Mouse (Mus musculus) thymus, postnatal 0 days (tissue): ENCODE data around the gene Loxl1. TPM values are rescaled to one million over a fixed set of nuclear protein-coding genes. Genes with fewer than 3 reads are reported as not detected.

Experiments used
- DNase-seq: peaks from one replicate; pipeline ENCODE4 v3.0.0-alpha.2; 2015; ENCODE audit warnings: low spot score
- polyA plus RNA-seq: library from polyadenylated mRNA; unstranded; fragments of >200 nt; fragmentation: Nextera tagmentation; extraction: Ambion mirVana; gene quantifications from 2 replicates; pipeline ENCODE4 v1.2.1, GENCODE M21; 2015

Loxl1 gene
- 4.3 and 4.7 TPM in 2 replicates for polyA plus RNA-seq

GRCm38 (mm10) chr9:58312944-58313359, at the start of gene Loxl1:
Gene Loxl1 (minus strand): TSS chr9:58313186.
- no peak for DNase-seq

- DNase-seq, result no peak
Measured at GRCm38 (mm10) chr9:58361956-58362355, 49.0 kb upstream of the Loxl1 start.

DNA sequence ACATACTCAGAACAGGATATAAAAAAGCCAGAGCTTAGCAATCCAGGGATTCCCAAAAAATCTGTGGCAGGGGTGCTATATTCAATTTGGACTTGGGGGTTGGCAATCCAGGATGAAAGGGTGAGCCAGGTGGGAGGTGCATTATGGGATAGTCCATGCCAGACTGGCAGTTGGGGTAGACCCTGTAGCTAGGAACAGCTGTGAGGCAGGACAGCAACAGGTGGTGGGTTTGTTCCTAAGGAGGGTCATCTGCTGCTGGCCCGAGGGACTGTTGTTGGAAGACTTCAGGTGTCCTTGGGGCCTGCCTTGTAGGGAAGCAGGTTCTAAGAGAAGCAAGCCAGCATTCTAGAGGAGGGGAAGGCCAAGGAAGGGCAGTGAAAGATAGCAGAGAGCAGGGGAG, 48.4 kb upstream of the Loxl1 start:
- no peak for DNase-seq

DNA sequence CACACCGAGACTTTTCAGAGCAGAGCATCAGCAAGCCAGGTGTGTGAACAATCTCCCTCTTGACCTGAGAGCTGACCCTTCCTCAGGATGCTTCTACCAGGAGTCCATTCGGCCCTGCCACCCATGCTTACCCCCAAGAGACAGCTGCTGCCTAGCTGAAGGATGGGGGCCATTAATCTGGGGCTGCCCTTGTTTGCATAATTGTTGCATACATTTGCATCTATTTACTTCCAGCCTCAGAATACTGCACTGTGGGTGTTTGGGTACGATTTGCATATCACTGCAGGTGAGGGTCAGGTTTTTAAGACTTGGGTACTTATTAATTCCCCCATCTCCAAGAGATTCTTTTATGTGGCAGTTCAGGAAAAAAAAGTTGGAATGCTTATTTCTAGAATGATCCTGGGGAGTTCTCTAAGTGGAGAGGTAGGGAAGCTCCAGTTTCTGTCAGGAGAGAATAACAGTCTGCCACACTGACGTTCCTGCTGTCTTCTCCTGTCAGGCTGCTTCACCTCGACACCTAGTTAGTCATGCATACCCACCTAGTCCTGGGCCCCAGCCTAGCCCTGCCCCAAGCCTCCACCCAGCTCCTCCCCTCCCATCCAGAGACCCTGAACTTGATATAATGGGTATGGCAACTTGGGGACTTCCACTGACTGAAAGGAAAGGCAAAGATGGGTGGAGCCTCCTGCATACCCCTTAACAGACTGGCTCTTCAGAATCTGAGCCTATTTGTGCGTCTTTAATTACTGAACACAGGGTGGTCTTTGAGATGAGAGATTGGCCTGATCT, 42.5 kb upstream of the Loxl1 start:
- no peak for DNase-seq

DNA sequence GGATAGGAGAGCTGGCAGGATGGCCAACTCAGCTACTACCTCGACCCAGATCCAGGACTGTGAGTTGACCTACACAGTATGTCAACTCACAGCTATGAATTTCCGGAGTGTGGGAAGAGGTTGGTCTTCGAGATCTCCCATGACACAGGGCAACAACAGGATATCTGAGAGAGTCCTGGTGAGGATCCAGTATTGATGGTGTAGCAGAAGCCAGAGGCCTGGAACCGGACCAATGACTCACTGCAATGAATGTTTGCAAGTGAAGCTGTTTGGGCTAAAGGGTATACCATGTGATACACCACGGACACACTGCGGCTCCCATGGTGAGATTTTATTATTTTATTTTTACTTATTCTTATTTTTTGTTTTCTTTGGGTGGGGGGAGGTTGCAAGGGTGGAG, 41.7 kb upstream of the Loxl1 start:
- no peak for DNase-seq

DNA sequence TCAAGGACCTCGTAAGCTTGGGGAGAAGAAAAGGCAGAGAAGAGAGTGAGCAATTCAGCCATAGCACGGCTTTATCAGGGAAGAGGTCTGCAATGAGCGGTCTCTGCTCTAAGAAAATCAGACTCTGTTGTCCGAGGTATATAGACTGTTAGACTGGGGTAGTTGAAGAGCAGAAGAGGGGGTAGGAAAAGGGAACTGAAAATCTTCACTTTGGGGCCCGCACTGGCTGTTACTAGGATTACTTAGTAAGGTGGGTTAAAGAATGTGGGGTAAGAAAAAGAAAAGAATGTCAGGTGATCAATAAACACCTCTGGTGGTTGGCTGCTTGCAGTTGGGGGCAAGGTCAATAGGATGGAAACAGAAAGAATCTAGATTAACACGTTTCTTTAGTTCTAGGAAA, 40.2 kb upstream of the Loxl1 start:
- no peak for DNase-seq

DNA sequence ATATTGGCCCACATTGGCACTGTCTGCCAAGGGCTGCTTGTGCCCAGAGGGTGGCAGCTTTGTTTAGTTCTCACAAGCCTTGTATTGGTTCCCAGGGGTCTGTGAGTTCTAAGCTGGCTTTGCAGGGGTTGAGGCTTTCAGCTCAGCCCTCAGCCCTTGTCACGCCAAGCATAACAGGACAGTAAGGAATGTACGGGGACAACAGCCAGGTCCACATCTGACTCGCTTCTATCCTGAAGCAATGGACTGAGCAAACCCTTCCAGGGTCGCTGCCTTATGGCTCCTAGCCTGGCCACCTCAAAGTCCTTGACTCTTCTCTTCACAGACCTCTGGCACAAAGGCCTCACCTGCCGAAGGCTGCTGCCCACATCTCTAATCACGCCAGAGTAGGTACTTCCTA, 34.8 kb upstream of the Loxl1 start:
- DNase-seq, result no peak

DNA sequence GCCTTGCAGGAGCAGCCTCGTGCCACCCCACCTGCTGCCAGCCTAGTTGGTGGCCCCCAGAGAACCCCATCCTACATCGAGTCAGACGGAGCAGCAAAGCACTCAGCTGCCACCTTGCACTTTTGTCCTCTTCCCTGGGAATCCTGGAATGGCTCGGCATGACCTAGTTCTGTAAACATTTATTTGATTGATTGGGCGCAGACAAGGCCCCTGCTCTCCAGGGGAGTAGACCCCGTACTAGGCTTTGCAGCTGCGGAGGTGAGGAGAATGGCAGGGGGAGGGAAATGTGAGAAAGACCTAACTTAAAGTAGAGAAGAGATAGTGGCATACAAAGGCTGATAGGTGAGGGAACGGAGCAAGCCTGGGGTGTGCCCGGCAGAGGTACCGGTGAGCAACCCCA, 33.5 kb upstream of the Loxl1 start:
- DNase-seq, result no peak

DNA sequence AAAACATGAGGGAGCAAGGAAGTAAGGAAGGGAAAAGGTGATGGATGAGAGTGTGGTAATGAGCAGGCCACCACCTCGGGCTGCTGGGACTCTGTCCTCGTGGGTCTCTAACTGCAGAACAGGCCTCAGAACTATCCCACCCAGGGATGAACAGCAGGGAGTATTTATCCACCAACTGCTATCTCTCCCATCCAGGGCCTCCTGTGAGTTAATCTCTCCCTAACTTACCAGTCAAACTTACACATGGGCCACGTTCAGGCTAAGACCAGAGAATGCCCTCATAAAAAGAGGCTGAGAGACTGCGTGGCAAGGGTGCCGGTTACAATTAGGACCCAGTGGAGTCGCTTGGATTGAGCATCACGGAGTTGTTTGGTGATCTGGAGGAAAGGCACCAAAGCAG, 33.0 kb upstream of the Loxl1 start:
- no peak for DNase-seq

GRCm38 (mm10) chr9:58341795-58342194, 28.8 kb upstream of the Loxl1 start:
- no peak for DNase-seq

GRCm38 (mm10) chr9:58336650-58337281, 23.8 kb upstream of the Loxl1 start:
- no peak for DNase-seq

DNA sequence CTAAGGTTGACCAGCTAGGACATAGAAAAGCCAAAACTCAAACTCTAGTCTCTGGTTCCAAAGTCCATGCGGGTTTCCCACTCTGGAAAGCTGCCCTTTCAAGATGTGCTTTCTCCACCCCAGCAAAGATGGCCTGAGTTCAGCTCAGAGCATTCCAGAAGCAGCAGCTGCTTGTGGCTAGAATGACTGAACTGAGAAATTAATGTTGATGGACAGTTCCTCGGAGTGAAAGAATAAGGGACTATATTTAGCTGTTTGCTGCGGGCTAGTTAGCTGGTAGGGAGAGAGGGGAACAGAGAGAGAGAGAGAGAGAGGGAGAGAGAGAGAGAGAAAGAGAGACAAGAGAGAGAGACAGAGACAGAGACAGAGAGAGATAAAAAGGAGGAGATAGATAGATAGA, 18.3 kb upstream of the Loxl1 start:
- no peak for DNase-seq

DNA sequence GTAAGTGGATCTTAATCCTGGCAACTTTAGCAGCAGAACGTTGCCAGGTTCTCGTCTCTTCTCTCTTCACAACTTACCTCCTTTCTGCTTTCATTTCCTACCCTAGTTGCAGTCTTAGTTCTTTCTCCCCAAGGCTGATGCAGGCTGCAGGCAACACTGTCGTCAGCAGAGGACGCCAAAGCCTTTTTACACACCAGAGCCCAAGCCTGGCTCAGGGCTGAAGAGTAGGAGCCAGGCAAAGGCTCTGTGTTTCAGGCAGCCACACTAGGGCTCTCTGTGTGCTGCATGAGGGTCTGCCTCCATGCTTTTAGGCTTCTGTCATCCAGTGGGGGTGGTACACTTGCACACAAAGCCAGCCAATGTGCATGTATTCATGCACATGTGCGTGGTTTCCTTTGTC, 17.3 kb upstream of the Loxl1 start:
- peak; percentile 34 for DNase-seq

DNA sequence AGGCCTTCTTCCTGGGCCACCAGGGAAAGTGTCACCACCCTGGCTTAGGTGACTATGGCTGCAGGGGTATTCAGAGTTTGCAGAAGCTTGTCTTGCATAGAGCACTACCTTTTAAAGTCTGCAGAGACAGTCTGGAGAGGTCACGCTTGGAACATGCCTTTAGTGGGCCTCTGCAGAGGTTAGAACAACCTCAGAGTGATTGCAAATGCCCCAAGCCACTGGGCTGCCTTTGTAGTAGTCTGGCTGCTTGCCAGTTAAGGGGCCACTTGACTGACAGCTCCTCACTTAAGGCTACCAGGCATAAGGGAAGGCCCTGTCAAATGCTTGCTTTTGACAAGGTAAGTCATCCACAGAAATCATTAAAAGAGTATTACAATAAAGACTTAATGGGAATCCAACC, 14.4 kb upstream of the Loxl1 start:
- no peak for DNase-seq

DNA sequence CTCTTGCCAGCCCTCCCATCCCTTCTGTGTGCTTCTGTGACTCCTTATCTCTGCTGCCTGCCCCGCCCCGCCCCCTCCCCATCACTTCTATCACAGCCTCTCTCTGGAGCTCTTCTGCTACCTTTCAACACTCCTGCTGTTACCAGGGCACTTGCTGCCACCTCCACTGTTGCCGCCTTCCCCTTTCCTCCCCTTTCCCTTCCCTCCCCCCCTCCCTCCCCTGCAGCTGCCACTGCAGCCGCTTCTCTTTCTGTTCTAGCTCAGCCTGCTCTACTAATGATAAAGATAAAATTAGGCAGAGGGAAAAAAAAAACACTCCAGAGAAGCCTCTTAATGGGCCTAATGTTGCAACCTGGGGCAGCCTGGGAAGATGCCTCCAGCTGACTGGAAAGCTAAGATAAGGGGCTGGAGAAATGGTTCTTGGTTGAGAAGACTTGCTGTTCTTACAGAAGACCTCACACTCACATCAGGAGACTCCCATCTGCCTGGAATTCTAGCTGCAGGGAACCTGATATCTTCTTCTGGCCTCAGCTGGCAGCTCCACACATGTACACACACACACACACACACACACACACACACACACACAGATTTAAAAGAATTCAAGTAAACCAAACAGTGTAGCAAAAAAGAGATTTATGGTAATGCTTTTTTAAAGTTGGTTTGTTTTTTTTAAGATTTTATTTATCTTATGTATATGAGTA, 13.6 kb upstream of the Loxl1 start:
- DNase-seq, result no peak

- no peak for DNase-seq
Measured at GRCm38 (mm10) chr9:58321681-58322080, 8.7 kb upstream of the Loxl1 start.

GRCm38 (mm10) chr9:58318317-58318716, 5.3 kb upstream of the Loxl1 start:
- DNase-seq, result no peak

DNA sequence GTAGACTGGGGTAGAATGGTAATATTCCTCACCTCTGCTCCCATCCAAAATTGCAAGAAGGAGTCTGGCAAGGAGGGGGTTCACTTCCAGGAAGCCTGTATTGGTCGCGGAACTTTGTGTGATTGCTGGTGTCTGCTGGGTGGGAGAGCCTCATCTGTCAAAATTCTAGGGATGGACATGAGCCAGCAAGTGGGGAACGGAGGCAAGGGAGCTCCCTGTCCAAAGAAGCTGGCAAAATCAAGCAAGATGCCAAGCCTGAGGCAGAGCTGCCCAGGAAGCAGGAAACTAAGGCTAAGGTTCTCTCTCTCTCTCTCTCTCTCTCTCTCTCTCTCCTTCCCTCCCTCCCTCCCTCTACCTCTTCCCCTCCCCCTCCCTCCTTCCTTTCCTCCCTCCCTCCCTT, 4.4 kb upstream of the Loxl1 start:
- DNase-seq, result no peak

- no peak for DNase-seq
Measured at GRCm38 (mm10) chr9:58316784-58317183, 3.8 kb upstream of the Loxl1 start.

DNA sequence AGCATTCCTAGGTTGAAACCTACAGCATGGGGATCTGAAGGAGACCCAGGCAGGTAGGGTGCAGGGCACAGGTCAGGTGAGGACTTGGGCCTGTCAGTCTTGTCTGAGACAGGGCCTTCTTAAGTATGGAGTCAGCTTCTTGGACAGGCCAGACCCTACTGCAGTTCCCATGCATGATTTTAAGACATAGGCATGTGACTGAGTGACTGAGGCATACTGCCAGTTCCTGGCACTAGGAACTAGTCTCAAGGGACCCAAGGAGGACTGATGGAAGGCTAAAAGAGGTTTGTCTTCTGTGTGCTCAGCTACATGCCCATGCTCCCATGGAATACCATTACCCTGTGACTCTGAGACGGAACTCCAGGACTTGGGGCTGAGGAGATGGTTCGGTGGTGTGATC, 2.9 kb upstream of the Loxl1 start:
- no peak for DNase-seq

GRCm38 (mm10) chr9:58314682-58315360, 1.8 kb upstream of the Loxl1 start:
- no peak for DNase-seq
